Mouse (Mus musculus) testis, adult 2 months (tissue): ENCODE measurements around the gene Tmtc1.

Experiments used
- CTCF ChIP-seq: fragments of 200-500 bp; IDR thresholded peaks from 2 replicates; pipeline ENCODE4 v1.5.1; 2012; ENCODE audit warnings: low read depth, mild to moderate bottlenecking, inconsistent platforms, low read length, moderate library complexity; ENCODE audit not compliant: control insufficient read depth, insufficient read depth, insufficient replicate concordance
- POLR2A ChIP-seq: fragments of 200-500 bp; IDR thresholded peaks from 2 replicates; pipeline ENCODE4 v1.6.1; 2012; ENCODE audit warnings: low read depth, mild to moderate bottlenecking, inconsistent platforms, low read length, moderate library complexity; ENCODE audit not compliant: control insufficient read depth

GRCm38 (mm10) chr6:148436441-148437001 lies 7.7 kb downstream of the Tmtc1 start:
- TF ChIP-seq POLR2A: no peak
- TF ChIP-seq CTCF: no peak
